Mouse (Mus musculus): ENCODE measurements around the gene Cyp2w1.

Gene Cyp2w1

DNA sequence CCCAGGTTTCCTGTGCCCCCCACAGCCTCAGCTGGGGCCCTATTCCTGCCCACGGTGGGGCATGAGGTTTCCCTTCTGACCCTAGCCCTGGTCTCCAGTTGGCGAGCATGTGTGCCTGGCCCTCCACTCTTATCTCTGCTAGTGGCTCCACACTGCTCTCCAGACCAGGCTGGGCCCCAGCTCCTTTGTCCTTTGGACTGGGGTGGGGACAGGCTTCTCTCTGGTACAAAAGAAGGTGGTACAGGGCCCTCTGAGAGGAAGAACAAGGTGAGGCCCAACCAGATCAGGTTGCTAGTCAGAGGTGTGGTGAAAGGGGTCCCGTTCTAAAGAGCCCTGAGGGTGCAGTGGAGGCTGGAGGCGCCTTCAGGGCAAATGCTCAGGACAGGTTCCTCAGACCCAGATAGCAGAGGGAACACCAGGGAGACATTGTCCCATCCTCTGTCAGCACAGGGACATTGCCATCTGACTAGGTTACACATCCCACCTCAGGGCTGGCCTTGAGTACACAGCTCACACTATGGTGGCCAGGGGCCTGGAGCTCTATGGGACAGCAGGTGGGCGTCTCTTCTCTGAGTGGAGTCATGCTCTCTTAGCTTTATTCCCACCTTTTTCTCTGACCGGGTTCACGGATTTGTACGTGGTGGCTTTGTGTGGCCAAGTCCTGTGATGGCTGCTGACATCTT is 19.7 kb upstream of the Cyp2w1 start:
- in situ Hi-C loops (cut with MboI, MseI): loop anchor here (5.0 kb wide), 1 partner anchor 50 kb away; no protein-coding TSS in a partner anchor

DNA sequence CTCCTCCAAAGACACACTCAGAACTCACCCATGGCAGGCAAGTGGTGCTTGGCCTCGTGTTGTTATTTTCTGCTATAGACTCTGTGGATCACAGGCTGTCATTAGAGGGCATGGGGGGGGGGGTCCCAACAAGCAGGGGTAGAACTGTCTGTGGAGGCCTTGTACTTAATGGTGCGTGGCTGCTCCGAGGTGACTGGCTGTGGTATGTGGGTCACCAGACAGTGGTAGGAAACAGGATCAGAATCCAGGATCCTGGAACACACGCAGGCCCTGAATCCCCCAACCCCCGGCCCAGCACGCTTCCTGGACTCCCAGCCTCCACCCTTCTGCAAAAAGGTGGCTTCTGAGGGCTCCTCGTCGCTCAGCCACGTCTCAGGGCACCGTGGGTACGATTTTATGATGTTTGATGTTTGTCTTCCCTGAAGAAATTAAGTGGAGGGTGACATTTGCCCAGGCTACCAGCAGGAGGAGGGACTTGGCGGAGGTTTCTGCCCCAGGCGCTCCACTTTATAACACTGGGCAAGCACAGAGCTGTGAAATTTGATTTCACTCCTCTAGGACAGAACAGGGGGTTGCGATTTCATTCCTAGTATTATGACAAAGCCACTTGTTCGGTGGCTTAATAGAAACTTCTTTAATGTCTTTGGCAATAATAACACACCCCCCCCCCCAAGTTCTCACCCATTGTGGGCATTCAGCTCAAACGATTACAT is 19.0 kb upstream of the Cyp2w1 start:
- in situ Hi-C loops (cut with MboI, MseI): loop anchor here (5.0 kb wide), 1 partner anchor 51 kb away; no protein-coding TSS in a partner anchor

DNA sequence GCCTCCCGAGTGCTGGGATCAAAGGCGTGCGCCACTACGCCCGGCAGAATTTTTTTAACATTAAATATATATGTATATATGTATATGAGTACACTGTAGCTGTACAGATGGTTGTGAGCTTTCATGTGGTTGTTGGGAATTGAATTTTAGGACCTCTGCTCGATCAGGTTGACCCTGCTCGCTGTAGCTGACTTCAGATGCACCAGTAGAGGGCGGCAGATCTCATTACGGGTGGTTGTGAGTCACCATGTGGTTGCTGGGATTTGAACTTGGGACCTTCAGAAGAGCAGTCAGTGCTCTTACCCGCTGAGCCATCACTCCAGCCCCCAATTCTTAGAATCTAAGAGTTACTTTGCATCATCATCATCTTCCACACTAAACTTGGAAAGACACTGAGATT is 18.0 kb upstream of the Cyp2w1 start:
- in situ Hi-C loops (cut with MboI, MseI): loop anchor here (5.0 kb wide), 1 partner anchor 52 kb away; no protein-coding TSS in a partner anchor

DNA sequence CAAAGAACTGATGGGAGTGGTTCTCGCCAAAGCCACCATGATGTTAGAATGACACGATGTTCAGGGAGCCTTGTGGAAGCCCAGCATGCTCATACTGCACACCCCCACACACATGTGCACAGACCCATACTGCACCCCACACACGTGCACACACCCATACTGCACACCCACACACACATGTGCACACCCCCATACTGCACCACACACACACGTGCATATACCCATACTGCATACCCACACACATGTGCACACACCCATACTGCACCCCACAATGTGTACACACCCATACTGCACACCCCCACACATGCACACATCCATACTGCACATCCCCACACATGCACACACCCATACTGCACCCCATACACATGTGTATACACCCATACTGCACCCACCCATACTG is 16.8 kb upstream of the Cyp2w1 start:
- in situ Hi-C loops (cut with MboI, MseI): no loop called here

DNA sequence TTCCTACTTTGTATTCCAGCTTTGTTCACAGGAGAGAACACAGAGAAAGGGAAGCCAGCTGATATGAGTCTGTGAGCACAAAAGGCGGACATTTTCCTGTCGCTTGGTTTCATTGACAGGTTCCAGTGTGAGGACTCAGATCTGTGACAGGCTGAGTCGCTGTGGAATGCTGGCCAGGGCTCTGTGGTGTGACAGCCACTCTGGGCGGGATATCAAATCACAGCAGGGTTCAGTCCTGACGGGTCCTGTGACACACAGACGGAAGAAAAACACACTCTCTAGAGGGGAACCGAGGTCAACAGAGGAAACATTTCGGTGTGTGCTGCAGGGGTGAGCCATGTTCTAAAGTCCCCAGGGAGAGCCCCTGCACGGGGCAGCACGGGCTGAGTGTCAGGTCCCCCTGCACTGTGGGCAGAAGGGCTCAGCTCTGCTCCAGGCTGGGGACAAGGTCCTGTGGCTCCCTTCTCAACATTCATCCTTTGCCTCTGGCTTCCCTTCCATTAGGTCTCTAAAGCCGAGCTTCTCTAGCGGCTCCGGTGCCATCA is 14.5 kb upstream of the Cyp2w1 start:
- in situ Hi-C loops (cut with MboI, MseI): no loop called here

DNA sequence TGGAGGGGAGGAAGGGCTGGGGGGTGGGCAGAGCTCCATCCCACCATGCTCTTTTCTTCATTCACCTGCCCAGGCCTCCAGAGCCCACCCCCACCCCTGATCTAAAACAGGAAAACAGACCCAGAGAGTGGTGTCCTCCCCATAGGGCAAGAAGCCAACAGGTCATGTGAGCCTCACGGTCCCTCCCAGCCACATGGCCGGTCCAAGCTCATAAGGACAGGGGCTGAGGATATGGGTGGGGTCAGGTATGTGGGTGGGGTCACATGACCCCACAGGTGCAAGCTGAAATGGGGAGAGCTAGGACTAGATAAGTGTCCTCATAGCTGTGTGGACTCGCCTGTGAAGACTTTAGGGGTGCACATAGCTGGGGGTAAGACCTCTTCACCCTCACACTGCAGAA is 14.0 kb upstream of the Cyp2w1 start:
- in situ Hi-C loops (cut with MboI, MseI): no loop called here

DNA sequence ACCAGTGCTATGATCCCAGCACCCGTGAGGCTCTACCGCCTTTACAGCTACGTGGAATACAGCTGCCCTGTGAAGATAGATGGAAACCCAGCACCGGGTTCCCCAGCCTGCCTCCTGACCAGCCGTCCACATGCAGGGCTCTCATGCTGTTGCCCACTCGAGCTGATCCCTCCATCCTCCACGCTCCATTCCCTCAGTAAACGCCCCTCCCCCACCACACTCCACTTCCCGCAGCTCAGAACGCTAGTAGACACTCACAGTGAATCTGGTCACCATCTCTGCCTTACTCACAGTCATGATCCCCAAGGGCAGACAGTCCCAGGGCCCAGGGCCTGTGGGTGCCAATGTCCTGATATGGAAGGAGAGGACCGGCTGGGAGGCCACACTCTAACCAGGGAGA is 13.5 kb upstream of the Cyp2w1 start:
- in situ Hi-C loops (cut with MboI, MseI): no loop called here

DNA sequence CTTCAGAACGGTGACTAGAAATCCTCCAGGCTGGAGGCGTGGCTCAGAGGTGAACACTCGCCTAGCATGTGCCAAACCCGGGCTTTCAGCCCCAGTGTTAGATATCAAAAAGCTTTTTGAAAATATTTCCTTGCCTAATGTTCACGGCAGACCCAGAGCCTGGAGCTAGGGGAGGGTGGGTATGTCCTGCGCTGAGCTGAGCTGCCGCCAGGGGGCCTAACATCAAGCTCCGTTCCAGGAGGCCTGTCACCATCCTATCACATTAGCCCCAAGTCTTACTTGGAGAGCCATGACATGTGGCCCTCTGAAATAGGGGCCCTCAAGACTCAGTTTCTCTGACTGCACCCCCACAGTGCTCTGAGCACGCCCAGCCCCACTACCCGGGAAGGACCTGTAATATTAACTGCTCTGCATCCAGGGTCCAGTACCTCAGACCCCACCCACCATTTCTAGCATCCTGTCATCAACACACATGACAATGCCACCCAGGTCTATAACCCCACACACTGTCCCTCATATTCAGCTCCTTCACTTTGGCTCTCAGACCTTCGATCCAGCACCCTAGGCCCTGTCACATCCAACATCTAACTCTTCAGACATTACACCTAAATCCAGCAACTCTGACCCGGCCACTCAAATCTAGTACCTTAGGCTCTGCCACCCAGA is 8.3 kb upstream of the Cyp2w1 start:
- in situ Hi-C loops (cut with MboI, MseI): no loop called here

DNA sequence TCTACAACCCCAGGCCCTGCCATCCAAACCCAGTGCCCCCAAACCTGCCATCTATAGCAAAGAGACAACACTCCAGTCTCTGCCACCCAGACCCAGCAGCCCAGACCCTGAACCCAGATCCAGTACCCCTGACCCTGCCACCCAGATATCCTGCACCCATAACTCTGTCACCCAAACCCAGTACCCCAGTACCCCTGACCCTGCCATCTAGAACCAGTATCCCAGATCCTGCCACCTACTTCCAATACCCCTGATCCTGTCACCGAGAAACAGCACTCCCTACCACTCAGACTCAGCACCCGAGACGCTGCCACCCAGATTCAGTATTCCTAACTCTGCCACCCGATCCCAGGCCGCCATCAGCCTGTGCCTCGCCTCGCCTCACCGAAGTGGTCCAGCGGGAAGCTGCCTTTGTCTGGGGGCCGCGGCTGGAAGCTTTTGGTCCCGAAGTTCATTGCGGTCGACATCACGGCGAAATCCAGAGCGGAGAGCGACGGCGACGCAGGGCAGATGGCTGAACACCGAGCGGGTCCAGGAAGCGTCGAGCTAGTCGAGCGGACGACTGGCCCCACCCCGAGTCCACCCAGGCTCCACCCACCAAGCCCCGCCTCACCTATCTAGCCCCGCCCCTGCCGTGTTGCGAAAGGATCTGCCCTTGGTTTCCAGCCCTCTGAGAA is 7.6 kb upstream of the Cyp2w1 start:
- in situ Hi-C loops (cut with MboI, MseI): no loop called here

DNA sequence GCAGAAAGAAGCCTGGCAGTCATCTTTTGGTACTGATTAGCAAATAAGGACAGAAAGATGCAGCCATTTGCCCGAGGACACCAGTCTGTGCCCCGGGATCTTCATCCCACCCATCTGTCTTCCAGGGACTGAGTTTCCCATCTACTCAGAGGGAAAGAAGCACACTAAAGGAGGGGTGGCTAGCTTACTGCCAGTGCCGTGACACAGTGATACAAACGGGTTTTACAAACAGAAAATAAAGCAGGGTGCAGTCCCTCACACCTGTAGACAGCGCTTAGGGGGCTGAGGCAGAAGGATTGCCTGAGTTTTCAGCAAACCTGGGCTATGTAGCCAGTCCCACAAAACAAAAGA is 7.1 kb upstream of the Cyp2w1 start:
- in situ Hi-C loops (cut with MboI, MseI): no loop called here

DNA sequence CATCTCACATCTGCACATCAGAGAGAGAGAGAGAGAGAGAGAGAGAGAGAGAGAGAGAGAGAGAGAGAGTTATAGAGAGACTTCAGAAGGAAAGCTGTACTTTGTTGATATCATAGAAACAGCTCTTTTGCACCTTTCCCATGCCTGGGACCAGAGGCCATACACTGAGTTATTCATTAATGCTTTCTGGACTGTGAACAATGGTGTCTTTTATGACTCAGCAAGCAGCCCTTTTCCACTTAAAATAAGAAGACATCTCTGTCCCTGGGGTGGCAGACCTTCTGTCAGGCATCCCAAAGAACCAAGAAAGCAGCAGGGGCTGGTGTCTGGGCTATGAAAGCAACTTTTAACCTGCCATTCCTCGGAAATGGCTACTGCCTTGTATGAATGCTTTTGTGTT is 5.2 kb upstream of the Cyp2w1 start:
- in situ Hi-C loops (cut with MboI, MseI): no loop called here

DNA sequence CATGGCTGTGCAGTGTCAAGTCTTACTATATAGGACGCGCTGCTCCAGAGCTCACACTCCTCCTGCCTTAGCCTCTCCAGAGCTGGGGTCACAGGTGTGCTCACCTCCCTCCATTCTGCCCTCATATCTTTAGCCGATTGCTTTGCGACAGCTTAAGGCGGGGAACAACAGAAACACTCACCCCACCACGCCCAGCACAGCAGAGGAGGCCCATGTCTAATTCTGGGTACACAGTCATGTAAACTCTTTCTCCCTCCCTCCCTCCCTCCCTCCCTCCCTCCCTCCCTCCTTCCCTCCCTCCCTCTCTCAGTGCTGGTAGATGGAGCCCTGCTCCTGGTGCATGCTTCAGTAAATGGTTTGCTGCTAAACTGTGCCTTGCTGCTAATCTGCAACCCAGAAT is 2.7 kb upstream of the Cyp2w1 start:
- in situ Hi-C loops (cut with MboI, MseI): no loop called here

DNA sequence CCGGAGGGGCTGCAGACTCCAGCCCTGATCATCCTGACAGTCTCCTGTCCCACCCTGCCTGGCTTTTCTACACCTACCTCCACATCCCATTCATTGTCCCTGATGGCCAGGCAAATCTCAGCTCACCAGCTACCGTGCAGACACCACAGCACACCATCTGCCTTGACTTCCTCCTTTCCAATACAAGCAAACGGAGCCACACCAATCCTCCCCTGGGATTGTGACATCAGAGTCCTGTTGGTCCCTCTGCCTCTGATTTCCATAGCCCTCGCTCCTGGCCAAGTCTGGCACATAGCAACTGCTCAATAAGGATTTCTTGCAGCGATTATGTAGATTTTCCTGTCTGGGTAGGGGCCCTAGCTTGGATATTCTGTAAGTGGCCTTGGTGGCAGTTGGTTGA is 1.3 kb upstream of the Cyp2w1 start, which contains the start of gene Cox19:
Gene Cox19, minus strand, starts transcription at position 285 of the 400 bp plus-strand sequence.
- in situ Hi-C loops (cut with MboI, MseI): no loop called here

DNA sequence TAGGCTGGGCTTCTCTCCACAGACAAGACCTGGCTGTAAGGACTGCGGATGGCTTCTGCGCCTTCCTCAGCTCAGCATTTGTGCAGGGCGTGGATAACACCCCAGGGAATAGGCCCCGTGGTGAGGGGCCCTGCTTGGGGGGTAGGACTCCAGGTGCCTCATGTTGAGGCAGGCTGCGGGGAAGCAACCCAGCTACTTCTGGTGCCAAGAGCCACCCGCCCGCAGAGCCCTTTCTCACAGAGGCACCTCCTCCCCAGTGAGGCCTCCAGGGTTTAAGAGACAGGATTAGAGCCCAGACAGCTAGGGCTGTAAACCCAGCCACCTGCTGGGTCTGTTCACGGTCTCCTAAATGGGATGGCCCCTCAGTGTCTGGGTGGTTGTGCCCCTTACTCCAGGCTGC is 789 bp upstream of the Cyp2w1 start:
- in situ Hi-C loops (cut with MboI, MseI): no loop called here

DNA sequence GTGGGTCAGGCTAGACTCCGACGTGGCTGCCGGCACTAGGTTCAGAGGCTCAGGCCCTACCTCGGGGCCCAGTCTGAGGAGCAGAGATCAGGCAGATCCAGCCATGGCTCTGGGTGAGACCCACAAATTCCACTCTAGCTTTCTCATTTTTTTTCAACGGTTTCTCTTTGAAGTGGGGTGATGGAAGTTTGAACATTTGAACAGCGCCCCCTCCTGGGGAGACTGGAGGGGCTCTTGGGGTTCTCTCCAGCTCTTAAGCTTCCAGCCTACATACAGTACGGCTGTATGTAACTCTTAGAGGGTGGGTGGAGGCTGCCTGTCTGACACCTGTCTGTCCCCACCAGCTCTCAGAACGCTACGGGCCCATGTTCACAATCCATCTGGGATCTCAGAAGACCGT is 1.1 kb downstream of the Cyp2w1 start:
- in situ Hi-C loops (cut with MboI, MseI): no loop called here

DNA sequence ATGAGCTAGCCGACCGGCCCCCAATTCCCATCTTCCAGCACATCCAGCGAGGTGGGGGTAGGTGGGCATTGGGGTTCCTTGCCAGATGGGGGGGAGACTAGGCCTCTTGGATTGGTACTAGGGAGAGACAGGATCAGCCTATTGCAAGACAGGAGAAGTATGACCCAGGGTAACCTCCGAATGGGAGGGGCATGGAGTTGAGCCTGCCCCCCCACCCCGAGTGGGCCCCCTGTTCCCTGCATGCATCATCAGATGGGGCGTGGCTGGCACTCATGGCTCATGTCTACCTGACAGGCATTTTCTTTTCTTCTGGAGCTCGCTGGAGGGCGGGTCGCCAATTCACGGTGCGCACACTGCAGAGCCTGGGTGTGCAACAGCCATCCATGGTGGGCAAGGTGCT is 1.5 kb downstream of the Cyp2w1 start:
- in situ Hi-C loops (cut with MboI, MseI): no loop called here

DNA sequence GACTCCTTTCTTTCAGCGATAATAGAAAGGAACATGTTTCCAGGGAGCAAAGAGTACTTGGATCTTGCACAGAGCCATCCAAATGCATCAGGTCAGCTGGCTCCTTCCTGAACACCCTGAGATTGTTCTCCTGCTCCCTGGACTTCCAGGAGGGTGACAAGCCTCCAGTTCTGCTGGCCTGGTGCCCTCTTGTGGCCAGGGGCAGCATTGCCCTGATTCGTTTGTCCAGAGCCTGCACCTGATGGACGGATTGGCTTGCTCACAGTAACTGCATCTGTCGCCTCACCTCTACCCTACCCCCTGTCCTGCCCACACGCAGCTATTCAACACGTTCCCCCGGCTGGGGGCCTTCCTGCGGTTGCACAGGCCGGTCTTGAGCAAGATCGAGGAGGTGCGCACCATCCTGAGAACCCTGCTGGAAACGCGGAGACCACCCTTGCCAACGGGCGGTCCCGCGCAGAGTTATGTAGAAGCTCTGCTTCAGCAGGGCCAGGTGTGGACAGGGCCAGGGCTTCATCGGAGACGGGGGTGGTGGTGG is 2.9 kb downstream of the Cyp2w1 start:
- in situ Hi-C loops (cut with MboI, MseI): loop anchor here (5.0 kb wide), 1 partner anchor 73 kb away; no protein-coding TSS in a partner anchor

DNA sequence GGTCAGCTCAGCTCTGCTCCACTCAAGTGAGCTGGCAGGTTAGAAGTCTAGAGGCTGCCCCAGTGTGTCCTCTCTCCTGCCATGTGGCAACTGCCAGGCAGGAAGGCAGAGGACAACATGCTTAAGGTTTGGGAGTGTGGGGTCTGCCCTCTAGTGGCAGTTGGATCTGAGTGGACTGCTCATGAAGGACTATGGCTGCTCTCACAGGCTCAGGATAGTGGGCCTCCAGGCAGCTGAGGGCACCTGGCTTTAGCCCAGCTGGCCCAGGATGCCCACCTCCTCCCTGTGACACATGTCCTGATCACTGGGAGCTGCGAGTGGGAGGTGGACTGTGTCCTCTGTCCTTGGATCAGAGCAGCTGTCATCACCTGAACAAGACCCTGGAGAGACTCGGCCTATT is 6.2 kb downstream of the Cyp2w1 start:
- in situ Hi-C loops (cut with MboI, MseI): loop anchor here (5.0 kb wide), 1 partner anchor 76 kb away; no protein-coding TSS in a partner anchor

DNA sequence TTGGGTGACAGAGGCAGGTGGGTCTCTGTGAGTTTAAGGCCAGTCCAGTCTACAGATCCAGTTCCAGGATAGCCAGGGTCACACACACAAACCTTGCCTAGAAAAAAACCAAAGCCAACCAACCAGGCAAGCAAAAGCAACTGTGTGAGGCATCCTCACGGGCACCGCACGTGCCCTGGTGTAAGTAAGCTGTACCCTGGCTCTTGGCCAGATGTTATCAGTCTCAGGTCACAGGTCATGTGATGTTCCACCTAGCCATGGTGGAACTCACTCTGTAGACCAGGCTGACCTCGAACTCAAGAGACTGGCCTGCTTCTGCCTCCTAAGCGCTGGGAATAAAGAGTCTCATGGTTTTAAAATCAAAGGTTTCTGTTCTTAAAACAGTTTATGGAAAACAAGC is 6.8 kb downstream of the Cyp2w1 start:
- in situ Hi-C loops (cut with MboI, MseI): loop anchor here (5.0 kb wide), 1 partner anchor 77 kb away; no protein-coding TSS in a partner anchor

DNA sequence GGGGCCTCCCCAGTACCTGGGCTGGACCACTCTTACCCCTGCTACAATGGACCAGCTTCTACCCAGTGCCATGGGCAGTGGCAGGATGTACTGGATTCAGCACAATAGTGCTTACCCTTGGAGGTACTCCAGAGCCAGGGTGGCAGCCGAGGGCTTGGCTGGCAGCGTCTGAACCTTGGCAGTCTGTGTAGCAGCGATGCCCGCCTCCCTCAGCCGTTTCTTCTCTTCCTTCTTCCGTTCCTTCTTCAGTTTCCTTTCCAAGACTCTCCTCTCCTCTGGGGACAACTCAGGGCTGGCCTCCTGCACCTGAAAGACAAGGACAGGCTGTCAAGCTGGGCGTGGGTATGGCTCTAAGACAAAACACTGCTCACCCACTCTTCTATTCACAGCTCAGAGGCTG is 11.4 kb downstream of the Cyp2w1 start:
- in situ Hi-C loops (cut with MboI, MseI): no loop called here

DNA sequence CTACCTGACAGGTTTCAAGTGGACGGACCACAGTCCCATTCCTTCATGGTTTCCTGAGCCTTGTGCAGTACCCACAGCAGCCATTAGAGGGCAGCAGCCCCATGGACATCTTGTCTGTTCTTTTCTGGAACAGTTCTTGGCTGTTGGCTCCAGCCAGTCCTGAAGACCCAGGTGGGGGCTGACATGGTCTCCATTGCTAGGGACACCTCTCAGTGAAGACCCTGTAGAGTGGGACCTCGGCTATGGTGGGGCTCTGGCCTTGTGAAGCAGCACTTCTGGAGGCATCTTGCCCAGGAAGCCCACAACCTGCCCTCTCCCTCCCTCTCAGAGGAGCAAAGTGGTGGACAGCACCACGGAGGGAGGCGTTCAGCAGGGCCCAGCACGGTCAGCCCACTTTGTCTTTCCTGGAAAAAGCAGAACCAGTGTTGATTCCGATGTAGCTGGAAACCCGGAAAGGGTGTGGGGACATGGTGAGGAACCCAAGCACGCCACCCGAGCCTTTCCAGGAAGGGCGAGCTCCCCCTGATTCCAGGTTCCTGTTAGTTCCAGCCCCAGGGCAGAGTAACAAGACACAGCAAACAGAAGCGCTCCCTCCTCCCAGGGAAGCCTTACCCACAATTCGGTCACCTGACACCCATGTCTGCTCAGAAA is 12.0 kb downstream of the Cyp2w1 start:
- in situ Hi-C loops (cut with MboI, MseI): no loop called here

Data from T-helper 2 cell (primary cell).